Mouse (Mus musculus) adrenal gland, postnatal 14 days (tissue): ENCODE measurements around the gene 4930430F08Rik. TPM values are rescaled to one million over a fixed set of nuclear protein-coding genes. Genes with fewer than 3 reads are reported as not detected.

ENCODE experiments used
- total RNA-seq: library from RNA; stranded (reverse); gene quantifications from 2 replicates; pipeline ENCODE4 v1.2.3, GENCODE M21; 2021

Gene 4930430F08Rik
- total RNA-seq, 1 experiment from 2014 or later = 11.0 TPM

Other genes with a start within 250 kb of the 4930430F08Rik start
- gene Gm4302, start 249.6 kb downstream of the 4930430F08Rik start, total RNA-seq = not detected in 2 replicates
- not detected in 2 replicates for gene Gm4303, start 244.5 kb downstream of the 4930430F08Rik start, total RNA-seq
- gene Gm4305, start 239.3 kb downstream of the 4930430F08Rik start, total RNA-seq = not detected in 2 replicates
- gene Gm4307, start 229.1 kb downstream of the 4930430F08Rik start, total RNA-seq = not detected in 2 replicates
- not detected in 2 replicates for gene Gm4312, start 207.9 kb downstream of the 4930430F08Rik start, total RNA-seq
- 23.4 and 23.7 TPM in 2 replicates for gene Tmtc3, start 103.1 kb downstream of the 4930430F08Rik start, total RNA-seq
- 7.5 and 9.2 TPM in 2 replicates for gene Cep290, start 102.9 kb downstream of the 4930430F08Rik start, total RNA-seq
- gene 1700017N19Rik, start 61 bp upstream of the 4930430F08Rik start, total RNA-seq = not detected in 2 replicates